Mouse (Mus musculus) CH12F3 (cell line): ENCODE data around the gene B3gnt3.

Experiments
- in situ Hi-C: fragments of 300-500 bp; cut with MboI; formaldehyde crosslinking; loops from 2 replicates; pipeline ENCODE4 v1.14.3; 2020; ENCODE audit warnings: low sequenced_read_pairs

B3gnt3 gene

GRCm38 (mm10) chr8:71701414-71702086 is at the start of gene B3gnt3:
TSS of gene B3gnt3 (minus strand) at chr8:71701789.
- in situ Hi-C loops: no loop called here

DNA sequence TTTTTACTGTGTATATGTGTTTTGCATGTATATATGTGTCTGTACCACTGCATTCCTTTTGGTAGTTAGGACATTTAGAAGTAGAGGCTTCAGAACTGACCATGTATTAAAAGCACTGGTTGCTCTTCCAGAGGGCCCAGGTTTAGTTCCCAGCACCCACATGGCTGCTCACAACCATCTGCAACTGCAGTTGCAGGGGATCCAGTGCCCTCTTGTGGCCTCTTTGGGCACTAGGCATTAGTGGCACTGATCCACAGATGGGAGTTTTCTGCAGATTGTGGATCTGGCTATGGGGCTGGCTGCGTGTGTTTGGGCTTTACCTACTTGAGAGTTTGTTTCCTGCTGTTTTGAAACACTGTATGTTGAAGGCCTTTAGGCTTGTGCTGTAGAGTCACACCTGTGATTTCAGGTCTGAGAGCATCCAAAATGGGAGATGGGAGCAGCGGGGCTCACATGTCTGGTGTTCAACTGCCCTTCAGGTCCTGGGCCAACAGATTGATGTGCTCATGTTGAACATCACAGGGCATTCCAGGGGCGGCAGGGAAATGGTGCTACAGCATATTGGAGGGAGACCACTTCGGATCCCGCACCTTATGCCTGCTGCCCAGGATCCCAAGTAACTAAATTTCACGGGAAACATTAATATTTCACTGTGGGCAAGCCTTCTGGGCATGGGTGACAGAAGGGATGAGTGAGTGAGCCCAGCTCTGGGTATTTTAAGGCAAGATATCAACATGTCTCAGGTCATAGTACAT is 47.9 kb upstream of the B3gnt3 start:
- in situ Hi-C loops: loop anchor here (25.0 kb wide), 1 partner anchor 612 kb away; no protein-coding TSS in a partner anchor

DNA sequence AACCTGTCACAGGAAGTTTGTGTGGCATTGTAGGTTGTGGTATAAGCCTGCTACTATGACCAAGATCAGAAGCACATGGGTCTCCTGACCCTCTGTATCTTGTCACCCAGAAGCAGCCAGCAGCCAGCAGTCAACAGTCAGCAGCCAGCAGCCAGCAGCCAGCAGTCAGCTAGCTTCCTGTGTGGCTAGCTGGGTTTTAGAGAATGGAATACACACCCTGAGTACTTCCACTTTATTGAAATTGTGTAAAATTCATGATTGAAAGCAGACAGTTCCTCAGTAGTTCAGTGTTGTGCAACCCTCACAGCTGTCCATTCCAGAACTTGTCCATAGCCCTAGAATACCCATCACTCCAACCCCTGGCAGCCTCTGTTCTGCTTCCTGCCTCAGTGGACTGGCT is 45.5 kb upstream of the B3gnt3 start:
- in situ Hi-C loops: loop anchor here (25.0 kb wide), 1 partner anchor 610 kb away; no protein-coding TSS in a partner anchor

DNA sequence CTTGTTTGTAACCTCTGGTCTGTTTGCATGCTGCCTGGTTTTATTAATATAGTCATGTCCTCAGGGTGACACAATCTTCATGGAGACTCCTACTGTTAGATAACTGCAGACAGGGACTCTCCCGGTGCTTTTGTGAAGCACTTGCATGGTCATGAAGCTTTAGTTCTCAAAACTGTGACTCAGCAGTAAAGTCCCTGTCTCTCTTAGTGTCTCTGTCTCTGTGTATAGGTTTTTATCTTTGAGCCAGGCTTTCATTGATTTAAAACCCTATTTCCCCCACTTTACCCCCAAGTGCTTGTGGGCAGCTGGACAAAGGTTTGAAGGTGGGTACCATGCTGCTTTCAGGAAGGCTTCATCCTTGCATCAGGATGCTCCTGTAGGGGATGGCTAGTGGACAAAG is 43.7 kb upstream of the B3gnt3 start:
- in situ Hi-C loops: loop anchor here (25.0 kb wide), 1 partner anchor 608 kb away; no protein-coding TSS in a partner anchor

DNA sequence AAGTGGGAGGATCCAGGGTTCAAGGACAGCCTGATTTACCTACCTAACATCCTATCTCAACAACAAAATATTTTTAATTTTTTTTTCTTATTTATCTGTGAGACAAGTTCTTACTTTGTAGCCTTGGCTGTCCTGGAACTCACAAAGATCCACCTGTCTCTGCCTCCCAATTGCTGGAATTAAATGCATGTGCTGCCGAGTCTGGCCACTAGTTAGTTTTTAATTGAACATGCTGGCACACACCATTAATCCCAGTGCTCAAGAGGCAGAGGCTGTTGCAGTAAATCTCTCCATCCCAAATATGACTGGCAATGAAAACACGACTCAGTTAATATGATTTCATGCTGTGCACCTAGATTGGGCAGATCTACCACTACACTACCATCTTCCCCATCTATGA is 41.2 kb upstream of the B3gnt3 start:
- in situ Hi-C loops: loop anchor here (25.0 kb wide), 1 partner anchor 605 kb away; no protein-coding TSS in a partner anchor

DNA sequence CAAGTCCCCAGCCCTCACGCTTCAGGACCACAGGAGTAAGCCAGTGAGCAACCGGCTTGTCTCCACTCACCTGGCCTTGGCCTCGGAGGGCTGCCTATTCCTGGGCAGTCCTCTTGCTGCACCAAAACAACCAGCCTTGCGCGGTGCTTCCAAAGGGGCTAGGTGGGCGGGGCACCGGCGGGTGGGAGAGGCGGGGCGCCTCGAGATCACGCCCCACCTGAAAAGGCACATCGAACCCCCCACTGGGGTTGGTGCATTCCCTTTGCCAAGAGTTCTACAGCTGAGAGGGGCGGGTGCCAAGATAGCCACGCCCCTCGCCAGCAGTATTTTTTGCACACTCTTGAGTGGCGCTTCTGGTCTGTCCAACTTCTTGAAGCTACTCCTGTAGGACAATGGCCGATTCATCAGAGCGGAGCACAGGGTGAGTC is 40.1 kb upstream of the B3gnt3 start:
- in situ Hi-C loops: loop anchor here (25.0 kb wide), 1 partner anchor 604 kb away; no protein-coding TSS in a partner anchor

GRCm38 (mm10) chr8:71741226-71741625 is 39.6 kb upstream of the B3gnt3 start:
- in situ Hi-C loops: loop anchor here (25.0 kb wide), 1 partner anchor 604 kb away; no protein-coding TSS in a partner anchor

- in situ Hi-C loops: loop anchor here (25.0 kb wide), 1 partner anchor 601 kb away; no protein-coding TSS in a partner anchor
Measured at GRCm38 (mm10) chr8:71738316-71738715, 36.7 kb upstream of the B3gnt3 start.

DNA sequence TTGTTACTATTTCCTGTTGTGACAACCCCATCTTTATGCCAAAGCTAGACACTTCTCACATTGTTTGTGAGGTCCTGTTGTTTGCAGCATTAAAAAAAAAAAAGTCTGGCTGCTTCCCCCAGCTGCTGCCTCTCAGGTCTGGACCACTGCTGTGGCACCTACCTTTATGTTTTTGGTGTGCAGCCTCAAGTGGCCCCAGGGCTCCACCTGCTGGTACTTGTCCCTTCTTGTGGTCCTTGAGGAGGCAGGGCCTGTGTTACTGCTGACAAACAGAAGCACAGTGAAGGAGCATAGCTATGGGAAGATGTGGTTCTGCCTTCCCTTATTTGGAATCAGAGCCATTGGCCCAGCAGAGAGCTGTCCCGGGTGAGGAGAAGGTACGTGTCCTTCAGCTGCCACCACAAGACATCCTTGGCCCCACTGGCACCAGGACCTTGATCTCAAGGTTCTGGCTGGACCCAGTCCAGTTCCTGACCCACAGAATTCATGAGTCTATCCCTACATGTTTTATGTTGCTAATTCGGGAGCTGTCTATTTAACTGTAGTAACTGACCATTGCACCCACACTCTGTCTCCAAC is 30.2 kb upstream of the B3gnt3 start:
- in situ Hi-C loops: loop anchor here (25.0 kb wide), 1 partner anchor 594 kb away; no protein-coding TSS in a partner anchor

DNA sequence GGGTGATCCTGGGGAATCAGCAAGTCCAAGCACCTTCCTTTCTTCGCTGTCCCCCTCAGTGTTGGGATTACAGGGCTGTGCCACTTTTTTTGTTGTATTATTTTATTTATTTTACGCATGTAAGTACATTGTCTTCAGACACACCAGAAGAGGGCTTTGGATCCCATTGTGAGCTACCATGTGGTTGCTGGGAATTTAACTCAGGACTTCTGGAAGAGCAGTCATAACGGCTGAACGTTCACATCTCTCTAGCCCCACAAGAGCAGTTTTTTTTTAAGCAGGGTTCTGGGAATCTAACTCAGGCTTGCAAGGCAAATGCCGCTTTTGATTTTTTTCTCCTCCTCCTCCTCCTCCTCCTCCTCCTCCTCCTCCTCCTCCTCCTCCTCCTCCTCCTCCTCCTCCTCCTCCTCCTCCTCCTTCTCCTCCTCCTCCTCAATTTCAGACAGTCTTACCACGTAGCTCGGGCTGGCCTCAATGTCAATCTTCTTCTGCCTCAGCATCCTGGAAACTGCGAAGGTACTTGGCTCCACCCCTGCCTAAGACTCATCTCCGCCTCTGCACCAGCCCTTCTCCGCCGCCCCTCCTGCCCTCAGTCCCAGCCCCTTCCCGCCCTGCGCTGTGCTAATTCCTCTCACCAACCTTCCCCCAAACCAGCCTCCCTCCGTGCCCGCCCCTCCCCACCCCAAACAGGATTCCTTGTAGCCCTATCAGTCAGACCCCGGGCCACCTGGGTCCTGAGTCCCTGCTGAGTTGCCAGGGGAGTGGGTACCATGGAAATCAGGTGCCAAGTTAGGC is 27.4 kb upstream of the B3gnt3 start:
- in situ Hi-C loops: loop anchor here (25.0 kb wide), 1 partner anchor 592 kb away; no protein-coding TSS in a partner anchor

GRCm38 (mm10) chr8:71728240-71728785 is 26.7 kb upstream of the B3gnt3 start:
- in situ Hi-C loops: loop anchor here (25.0 kb wide), 1 partner anchor 591 kb away; no protein-coding TSS in a partner anchor

DNA sequence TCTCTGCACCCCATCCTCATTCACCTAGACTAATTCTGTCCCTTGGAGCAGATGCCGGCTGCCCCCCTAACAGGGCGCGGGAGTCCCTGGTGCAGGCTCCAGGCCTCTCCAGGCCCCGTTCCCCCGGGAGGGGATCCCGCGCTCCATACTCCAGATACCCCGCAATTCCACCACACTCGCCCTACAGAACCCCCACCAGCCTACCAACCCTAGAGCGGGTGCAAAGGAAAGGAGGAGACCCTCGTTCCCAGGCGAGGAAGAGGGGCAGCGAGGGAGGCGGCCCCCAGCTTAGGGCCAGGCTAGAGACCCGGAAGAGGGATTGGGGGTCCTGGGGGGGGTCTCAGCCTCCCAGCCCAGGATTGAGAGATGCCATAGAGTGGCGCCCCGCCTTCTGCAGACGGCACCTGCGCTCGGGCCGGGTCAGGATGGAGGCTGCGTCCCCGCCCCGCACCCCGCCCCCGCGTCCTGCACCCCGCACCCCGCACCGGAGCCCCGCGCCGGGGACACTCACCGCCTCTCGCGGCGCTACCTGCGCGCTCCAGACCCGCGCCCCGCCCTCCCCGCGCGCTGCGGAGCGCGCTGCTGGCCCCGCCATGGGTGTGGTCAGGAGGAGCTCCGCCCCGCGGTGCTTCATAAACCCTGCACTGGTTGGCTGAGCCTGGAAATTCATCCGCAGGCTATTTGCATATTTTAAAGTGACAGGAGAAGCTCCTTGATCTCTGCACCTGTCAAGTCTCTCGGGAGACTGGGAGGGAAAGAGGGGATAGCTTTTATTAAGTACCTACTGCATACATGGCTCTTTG is 23.7 kb upstream of the B3gnt3 start, which contains the start of gene Fcho1:
TSS of gene Fcho1 (minus strand) at position 595 of the 803 bp plus-strand sequence.
- in situ Hi-C loops: loop anchor here (25.0 kb wide), 1 partner anchor 588 kb away; no protein-coding TSS in a partner anchor

DNA sequence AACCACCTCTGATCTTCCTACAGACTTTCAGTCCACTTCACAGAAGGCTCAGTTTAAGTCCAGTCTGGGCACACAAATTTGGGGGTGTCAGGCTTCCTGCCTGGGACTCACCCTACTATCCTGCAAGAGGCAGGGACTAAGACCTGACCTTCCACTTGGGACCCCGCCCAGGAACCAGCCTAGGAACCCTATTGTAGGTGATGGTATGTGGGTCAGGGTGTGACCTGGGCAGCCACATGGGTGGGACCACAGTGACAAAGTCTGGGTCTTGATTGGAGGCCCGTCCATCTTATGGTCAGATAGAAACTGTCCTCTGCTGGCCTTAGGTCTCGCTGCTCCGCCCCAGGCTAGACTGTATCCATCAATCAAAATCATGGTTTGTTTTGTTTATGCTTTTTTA is 22.8 kb upstream of the B3gnt3 start:
- in situ Hi-C loops: no loop called here

GRCm38 (mm10) chr8:71723047-71723551 is 21.5 kb upstream of the B3gnt3 start:
- in situ Hi-C loops: no loop called here

- in situ Hi-C loops: no loop called here
Measured at GRCm38 (mm10) chr8:71719928-71720457, 18.4 kb upstream of the B3gnt3 start.

DNA sequence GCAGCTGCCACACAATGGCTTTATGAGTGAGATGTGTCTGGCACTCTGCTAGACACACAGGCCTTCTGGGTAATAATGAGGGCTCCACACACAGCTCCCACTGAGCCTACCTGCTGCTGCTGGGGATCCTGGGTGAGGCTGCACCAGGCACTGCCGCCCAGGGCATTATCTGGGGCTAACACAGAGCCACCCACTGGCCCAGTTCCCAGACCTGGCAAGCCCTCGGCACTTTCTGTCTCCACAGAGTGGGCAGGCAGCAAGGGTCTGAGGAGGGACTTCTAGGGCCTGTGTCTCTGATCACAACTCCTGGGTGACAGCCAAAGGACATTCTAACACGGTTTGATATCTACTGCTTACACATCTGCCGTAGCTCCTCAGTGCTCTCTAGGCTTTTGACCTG is 17.6 kb upstream of the B3gnt3 start:
- in situ Hi-C loops: no loop called here

GRCm38 (mm10) chr8:71718252-71718651 is 16.7 kb upstream of the B3gnt3 start:
- in situ Hi-C loops: no loop called here

- in situ Hi-C loops: no loop called here
Measured at GRCm38 (mm10) chr8:71717096-71717495, 15.5 kb upstream of the B3gnt3 start.
